Mouse (Mus musculus) olfactory bulb, adult 2 months (tissue): Measurements from ENCODE around the gene Cox6b2. TPM values are rescaled to one million over a fixed set of nuclear protein-coding genes. Genes with fewer than 3 reads are reported as not detected.

ENCODE experiments used
- H3K27ac ChIP-seq: fragments of 200-500 bp; 2 replicates; pipeline ENCODE4 v1.5.1; 2012; ENCODE audit warnings: low read depth, low read length; ENCODE audit not compliant: insufficient read depth
- H3K4me1 ChIP-seq: fragments of 200-500 bp; 2 replicates; pipeline ENCODE4 v1.6.1; 2012; ENCODE audit warnings: low read length; ENCODE audit not compliant: control insufficient read depth, insufficient read depth
- H3K4me3 ChIP-seq: fragments of 200-500 bp; 2 replicates; pipeline ENCODE4 v1.5.1; 2012; ENCODE audit warnings: mild to moderate bottlenecking, low read depth, low read length, moderate library complexity; ENCODE audit not compliant: insufficient read depth
- CTCF ChIP-seq: fragments of 200-500 bp; IDR thresholded peaks from 2 replicates; pipeline ENCODE4 v1.5.1; 2012; ENCODE audit warnings: low read depth, mild to moderate bottlenecking, low read length, moderate library complexity; ENCODE audit not compliant: insufficient read depth
- POLR2A ChIP-seq: fragments of 200-500 bp; IDR thresholded peaks from 2 replicates; pipeline ENCODE4 v1.6.1; 2012; ENCODE audit warnings: mild to moderate bottlenecking, low read depth, low read length, moderate library complexity; ENCODE audit not compliant: insufficient read depth
- WGBS: fragments of 180-500 bp; shearing (Covaris S2); methylation state at CpG from one replicate; pipeline ENCODE4 v1.1.7; 2018; 5-methylcytosine and 5-hydroxymethylcytosine counted together
- polyA plus RNA-seq: library from polyadenylated mRNA; stranded (reverse); fragments of >200 nt; gene quantifications from 2 replicates; pipeline ENCODE4 v1.2.4, GENCODE M21; 2012; ENCODE audit warnings: low replicate concordance; ENCODE audit not compliant: missing spikeins, insufficient read depth, insufficient read length

The Cox6b2 gene
- polyA plus RNA-seq, 1 experiment, result not detected

- WGBS, result 78% methylated on average over 2 of the region's 2 CpGs
Measured at GRCm38 (mm10) chr7:4743354-4743753, 9.5 kb downstream of the Cox6b2 start.

GRCm38 (mm10) chr7:4742482-4742819 lies 10.4 kb downstream of the Cox6b2 start:
- Histone ChIP-seq H3K4me3 (no peak overlapping the region), H3K27ac (no peak overlapping the region), H3K4me1 (peaks cover 26% of the 10 kb centered on the region)
- TF ChIP-seq CTCF (no peak), POLR2A (no peak)
- WGBS, result 90% methylated on average over 6 of the region's 6 CpGs

More at GRCm38 (mm10) chr7:4743354-4743753, 9.5 kb downstream of the Cox6b2 start:
- Histone ChIP-seq H3K27ac (no peak overlapping the region), H3K4me1 (peaks cover 26% of the 10 kb centered on the region), H3K4me3 (no peak overlapping the region)
- TF ChIP-seq CTCF (no peak), POLR2A (no peak)

GRCm38 (mm10) chr7:4741672-4742481 lies 11.0 kb downstream of the Cox6b2 start:
- peaks cover 26% of the 10 kb centered on the region for H3K4me1 ChIP-seq
- 79% methylated on average over 21 of the region's 21 CpGs for WGBS
- H3K27ac ChIP-seq, result peak overlapping the region; percentile 95; the same call in 1 of the 2 replicates
- H3K4me3 ChIP-seq, result no peak overlapping the region
- TF ChIP-seq POLR2A, result no peak
- TF ChIP-seq CTCF, result no peak

GRCm38 (mm10) chr7:4741151-4741550 lies 11.7 kb downstream of the Cox6b2 start:
- H3K27ac ChIP-seq, result peak overlapping the region; percentile 95; the same call in 1 of the 2 replicates
- H3K4me1 ChIP-seq, result peaks cover 26% of the 10 kb centered on the region
- no peak for TF ChIP-seq POLR2A
- peak overlapping the region; percentile 82 for H3K4me3 ChIP-seq
- WGBS, result 9% methylated on average over 4 of the region's 4 CpGs

- TF ChIP-seq CTCF (no peak), POLR2A (no peak)
- under 1% methylated on average over 14 of the region's 14 CpGs for WGBS
- peak overlapping the region; percentile 82 for H3K4me3 ChIP-seq
- H3K4me1 ChIP-seq, result peaks cover 26% of the 10 kb centered on the region
- H3K27ac ChIP-seq, result peak overlapping the region; percentile 95
Measured at GRCm38 (mm10) chr7:4740309-4740727, 12.6 kb downstream of the Cox6b2 start.

- peak within 1 kb of the TSS; percentile 82 for H3K4me3 ChIP-seq
- 0% methylated on average over 38 of the region's 44 CpGs for WGBS
- TF ChIP-seq POLR2A, result peak; percentile 81
- TF ChIP-seq CTCF, result no peak
- peak within 1 kb of the TSS; percentile 95 for H3K27ac ChIP-seq
- peaks cover 26% of the 10 kb centered on the region for H3K4me1 ChIP-seq
Measured at GRCm38 (mm10) chr7:4739544-4740275, 13.2 kb downstream of the Cox6b2 start, which contains the start of gene Kmt5c. Gene Kmt5c (plus strand): TSS chr7:4740115.

- whole genome bisulfite sequencing, result 37% methylated on average over 10 of the region's 10 CpGs
- Histone ChIP-seq H3K4me3 (peak overlapping the region; percentile 37), H3K4me1 (peaks cover 26% of the 10 kb centered on the region), H3K27ac (peak overlapping the region; percentile 38; the same call in 1 of the 2 replicates)
- TF ChIP-seq POLR2A (no peak), CTCF (no peak)
Measured at GRCm38 (mm10) chr7:4739041-4739543, 13.8 kb downstream of the Cox6b2 start.

GRCm38 (mm10) chr7:4732968-4733392 lies 19.9 kb downstream of the Cox6b2 start:
- 68% methylated on average over 6 of the region's 6 CpGs for WGBS
- no peak for TF ChIP-seq CTCF
- TF ChIP-seq POLR2A, result no peak
- Histone ChIP-seq H3K27ac (no peak overlapping the region), H3K4me1 (no peaks in the 10 kb centered on the region), H3K4me3 (no peak overlapping the region)

GRCm38 (mm10) chr7:4731090-4731489 lies 21.8 kb downstream of the Cox6b2 start:
- WGBS, result 80% methylated on average over 5 of the region's 5 CpGs
- no peaks in the 10 kb centered on the region for H3K4me1 ChIP-seq
- no peak overlapping the region for H3K27ac ChIP-seq
- H3K4me3 ChIP-seq, result no peak overlapping the region
- no peak for TF ChIP-seq POLR2A
- no peak for TF ChIP-seq CTCF
